9 mouse cellular contexts compared by ENCODE assay signal in genomic region chr8:79587258-79587657, GRCm38 (mm10). TPM values are rescaled to one million over a fixed set of nuclear protein-coding genes. Genes with fewer than 3 reads are reported as not detected.
DNase-seq lines count a peak whose midpoint lies in the region; ATAC-seq and TF ChIP-seq lines count a peak whose summit lies in the region.
"Had no signal": no experiment of that assay in that cellular context is flagged by ENCODE, and none has a peak within 500 bp of the region (broad histone marks: within the 10 kb centered on the region; RNA-seq: fewer than 3 reads in every experiment).

No protein-coding gene starts in this region.

- TF ChIP-seq POLR2A in small intestine, adult 2 months (IDR thresholded peaks at IDR 0.05; ENCODE audit: low read depth, low read length): no peak

- intact Hi-C loops in left cerebral cortex, postnatal 36 days (cut with DNase I): no loop called here

- H3K27ac ChIP-seq in liver, embryonic 11.5 days (ENCODE audit: low read depth, low read length): no peak overlapping the region
- H3K27ac ChIP-seq in embryonic facial prominence, embryonic 11.5 days (replicated peaks; ENCODE audit: low read depth, low read length): no peak overlapping the region
- H3K27ac ChIP-seq in small intestine, adult 2 months (ENCODE audit: insufficient read depth, low read depth, low read length): no peak overlapping the region
- H3K27ac ChIP-seq: hindbrain, embryonic 15.5 days had no signal

- H3K4me1 ChIP-seq in liver, embryonic 11.5 days (replicated peaks; ENCODE audit: control insufficient read depth, insufficient read depth, low read length): no peaks in the 10 kb centered on the region
- H3K4me1 ChIP-seq in embryonic facial prominence, embryonic 11.5 days (ENCODE audit: control insufficient read depth, insufficient read depth, low read length): no peaks in the 10 kb centered on the region
- no peaks in the 10 kb centered on the region for H3K4me1 ChIP-seq in small intestine, adult 2 months (ENCODE audit: control insufficient read depth, insufficient read depth, insufficient read length, low read length)
- H3K4me1 ChIP-seq: hindbrain, embryonic 15.5 days had no signal

- DNase-seq in cerebellum, postnatal 10 days: peak; percentile 72 to 79
- DNase-seq in liver (peak; percentile 65), ZHBTc4 (ENCODE audit: low read depth, low spot score) (peak; percentile 72)
- no peak for DNase-seq in liver, embryonic 11.5 days (ENCODE audit: low spot score)
- DNase-seq in embryonic facial prominence, embryonic 11.5 days (ENCODE audit: low spot score): peak; percentile 76
- DNase-seq in left cerebral cortex, postnatal 36 days (ENCODE audit: low spot score in 2 of 2): peak; percentile 9 to 14

- H3K9me3 ChIP-seq in liver, embryonic 11.5 days (ENCODE audit: control insufficient read depth, low read length): no peaks in the 10 kb centered on the region
- H3K9me3 ChIP-seq in embryonic facial prominence, embryonic 11.5 days (replicated peaks; ENCODE audit: control insufficient read depth, low read length): no peaks in the 10 kb centered on the region
- H3K9me3 ChIP-seq: hindbrain, embryonic 15.5 days had no signal

- no peaks in the 10 kb centered on the region for H3K27me3 ChIP-seq in liver, embryonic 11.5 days (replicated peaks; ENCODE audit: control insufficient read depth, insufficient read depth, low read length)
- no peaks in the 10 kb centered on the region for H3K27me3 ChIP-seq in embryonic facial prominence, embryonic 11.5 days (ENCODE audit: control insufficient read depth, insufficient read depth, low read length)
- no peaks in the 10 kb centered on the region for H3K27me3 ChIP-seq in small intestine, adult 2 months (ENCODE audit: control insufficient read depth, insufficient read depth, low read length)
- H3K27me3 ChIP-seq: hindbrain, embryonic 15.5 days had no signal

- WGBS in liver, embryonic 11.5 days: 4% methylated on average over 1 of the region's 1 CpGs
- 33% methylated on average over 1 of the region's 1 CpGs for WGBS in embryonic facial prominence, embryonic 11.5 days
- 12% methylated on average over 1 of the region's 1 CpGs for WGBS in small intestine, adult 2 months

- no peak overlapping the region for H3K4me2 ChIP-seq in liver, embryonic 11.5 days
- no peak overlapping the region for H3K4me2 ChIP-seq in embryonic facial prominence, embryonic 11.5 days (ENCODE audit: low read depth, low read length)
- H3K4me2 ChIP-seq: hindbrain, embryonic 15.5 days had no signal

- ATAC-seq in cerebellum, adult (ENCODE audit: insufficient number of reproducible peaks, low FRiP score, low TSS enrichment): no peak
- ATAC-seq in liver, embryonic 11.5 days (replicated peaks; ENCODE audit: low FRiP score): no peak
- no peak for ATAC-seq in embryonic facial prominence, embryonic 11.5 days (replicated peaks; ENCODE audit: insufficient number of reproducible peaks, low FRiP score, low TSS enrichment, low read depth)

- peak; percentile 40; the same call in 1 of the 2 replicates for TF ChIP-seq CTCF in small intestine, adult 2 months (IDR thresholded peaks at IDR 0.05; ENCODE audit: extremely low read depth, insufficient read length, insufficient replicate concordance, low read depth, low read length)

- no peak overlapping the region for H3K9ac ChIP-seq in liver, embryonic 11.5 days (ENCODE audit: low read depth, low read length)
- no peak overlapping the region for H3K9ac ChIP-seq in embryonic facial prominence, embryonic 11.5 days (replicated peaks; ENCODE audit: low read length)
- H3K9ac ChIP-seq: hindbrain, embryonic 15.5 days had no signal

- H3K36me3 ChIP-seq in liver, embryonic 11.5 days (ENCODE audit: control insufficient read depth, insufficient read depth, low read length): no peaks in the 10 kb centered on the region
- no peaks in the 10 kb centered on the region for H3K36me3 ChIP-seq in embryonic facial prominence, embryonic 11.5 days (replicated peaks; ENCODE audit: control insufficient read depth, insufficient read depth, low read depth, low read length)
- no peaks in the 10 kb centered on the region for H3K36me3 ChIP-seq in small intestine, adult 2 months (ENCODE audit: control insufficient read depth, insufficient read depth, low read length)
- H3K36me3 ChIP-seq: hindbrain, embryonic 15.5 days had no signal

- H3K4me3 ChIP-seq in liver, embryonic 11.5 days (ENCODE audit: low read depth, low read length): no peak overlapping the region
- H3K4me3 ChIP-seq in embryonic facial prominence, embryonic 11.5 days (ENCODE audit: low read depth, low read length): no peak overlapping the region
- no peak overlapping the region for H3K4me3 ChIP-seq in small intestine, adult 2 months (ENCODE audit: low read depth, low read length)
- H3K4me3 ChIP-seq: hindbrain, embryonic 15.5 days had no signal

RNA-seq across cellular contexts. Expression of gene Otud4, which starts 52.2 kb away (rescaled TPM):
- polyA plus RNA-seq in liver, embryonic 11.5 days (2014; fragmentation: Nextera tagmentation; extraction: Ambion mirVana): 26.3 and 27.1 TPM in 2 replicates
- polyA plus RNA-seq in embryonic facial prominence, embryonic 11.5 days (2014; fragmentation: Nextera tagmentation; extraction: Ambion mirVana): 19.5 and 22.9 TPM in 2 replicates
- total RNA-seq in left cerebral cortex, postnatal 36 days (2021): 10 to 100 TPM; 36.6 to 38.6 TPM
- 11.2 and 18.0 TPM in 2 replicates for polyA plus RNA-seq in small intestine, adult 2 months (2012; rRNA removed)
